Mouse (Mus musculus) midbrain, postnatal 0 days (tissue): ENCODE results near the gene Xpnpep1. TPM values are rescaled to one million over a fixed set of nuclear protein-coding genes. Genes with fewer than 3 reads are reported as not detected.
A peak's percentile ranks its signal among the peaks of the same experiment; 100 is the strongest.

Source experiments
- ATAC-seq: fragments of 200-750 bp; cut with Nextera tagmentation; 2 replicates; pipeline ENCODE4 v1.8.0; 2017; ENCODE audit warnings: moderate number of reproducible peaks, mild to moderate bottlenecking, moderate TSS enrichment, moderate library complexity; ENCODE audit not compliant: low FRiP score
- DNase-seq: peaks from one replicate; pipeline ENCODE4 v3.0.0-alpha.2; 2015; ENCODE audit warnings: low spot score
- H3K27ac ChIP-seq: fragments of 300-500 bp; sonication (generic); 2 replicates; pipeline ENCODE4 v1.5.1; 2014; ENCODE audit warnings: low read depth, mild to moderate bottlenecking, low read length, mixed read lengths
- H3K27me3 ChIP-seq: fragments of 300-500 bp; sonication (generic); 2 replicates; pipeline ENCODE4 v1.6.1; 2014; ENCODE audit warnings: low read length, control low read depth, mixed read lengths; ENCODE audit not compliant: insufficient read depth
- H3K36me3 ChIP-seq: fragments of 300-500 bp; sonication (generic); 2 replicates; pipeline ENCODE4 v1.6.1; 2014; ENCODE audit warnings: low read length, control low read depth, mixed read lengths; ENCODE audit not compliant: insufficient read depth
- H3K4me1 ChIP-seq: fragments of 300-500 bp; sonication (generic); 2 replicates; pipeline ENCODE4 v1.6.1; 2014; ENCODE audit warnings: mild to moderate bottlenecking, control low read depth, antibody characterized with exemption, low read length, mixed read lengths; ENCODE audit not compliant: insufficient read depth
- H3K4me2 ChIP-seq: fragments of 300-500 bp; sonication (generic); 2 replicates; pipeline ENCODE4 v1.6.1; 2014; ENCODE audit warnings: low read depth, mild to moderate bottlenecking, low read length, mixed read lengths; ENCODE audit not compliant: poor library complexity, severe bottlenecking
- H3K4me3 ChIP-seq: fragments of 300-500 bp; sonication (generic); 2 replicates; pipeline ENCODE4 v1.5.1; 2014; ENCODE audit warnings: low read depth, mild to moderate bottlenecking, low read length, moderate library complexity
- H3K9ac ChIP-seq: fragments of 300-500 bp; sonication (generic); replicated peaks from 2 replicates; pipeline ENCODE4 v1.6.1; 2014; ENCODE audit warnings: mild to moderate bottlenecking, low read length, moderate library complexity, mixed read lengths; ENCODE audit not compliant: poor library complexity, severe bottlenecking
- H3K9me3 ChIP-seq: fragments of 300-500 bp; sonication (generic); 2 replicates; pipeline ENCODE4 v1.6.1; 2016; ENCODE audit warnings: low read length, control low read depth
- CTCF ChIP-seq: IDR thresholded peaks from 2 replicates; pipeline ENCODE4 v1.5.1; 2016; ENCODE audit warnings: antibody characterized with exemption, mild to moderate bottlenecking
- WGBS: fragments of 180-500 bp; shearing (Covaris S2); extraction: QIAGEN DNeasy Blood & Tissue Kit; methylation state at CpG from one replicate; pipeline ENCODE4 v1.1.7; 2014; 5-methylcytosine and 5-hydroxymethylcytosine counted together
- polyA plus RNA-seq: library from polyadenylated mRNA; unstranded; fragments of >200 nt; fragmentation: Nextera tagmentation; extraction: Ambion mirVana; gene quantifications from 2 replicates; pipeline ENCODE4 v1.2.1, GENCODE M21; 2015
- total RNA-seq: library from RNA; depleted of rRNA; stranded (reverse); fragments of >200 nt; gene quantifications from 2 replicates; pipeline ENCODE4 v1.2.3, GENCODE M21; 2014

The Xpnpep1 gene
- total and polyA plus RNA-seq, 2 experiments from 2014 or later, result 91.0 to 110 TPM

GRCm38 (mm10) chr19:53081339-53081738 lies 41.3 kb upstream of the Xpnpep1 start:
- DNase-seq (no peak), ATAC-seq (no peak)
- Histone ChIP-seq H3K27ac (no peak overlapping the region), H3K4me1 (no peaks in the 10 kb centered on the region), H3K27me3 (no peaks in the 10 kb centered on the region), H3K9ac (no peak overlapping the region), H3K9me3 (no peaks in the 10 kb centered on the region), H3K4me2 (no peak overlapping the region), H3K36me3 (no peaks in the 10 kb centered on the region), H3K4me3 (no peak overlapping the region)
- WGBS, result 86% methylated on average over 3 of the region's 3 CpGs
- TF ChIP-seq CTCF, result no peak

GRCm38 (mm10) chr19:53080921-53081320 lies 40.9 kb upstream of the Xpnpep1 start:
- H3K4me1 ChIP-seq, result no peaks in the 10 kb centered on the region
- H3K4me2 ChIP-seq, result no peak overlapping the region
- DNase-seq (no peak), ATAC-seq (no peak)
- no peak overlapping the region for H3K4me3 ChIP-seq
- no peaks in the 10 kb centered on the region for H3K9me3 ChIP-seq
- TF ChIP-seq CTCF, result 0 out of 2 replicates have a peak, but pooled peaks have one; percentile 18
- no peaks in the 10 kb centered on the region for H3K27me3 ChIP-seq
- H3K27ac ChIP-seq, result no peak overlapping the region
- 34% methylated on average over 6 of the region's 6 CpGs for WGBS
- no peak overlapping the region for H3K9ac ChIP-seq
- no peaks in the 10 kb centered on the region for H3K36me3 ChIP-seq

- no peak for TF ChIP-seq CTCF
- Histone ChIP-seq H3K27ac (no peak overlapping the region), H3K4me2 (no peak overlapping the region), H3K27me3 (no peaks in the 10 kb centered on the region), H3K9me3 (no peaks in the 10 kb centered on the region), H3K9ac (no peak overlapping the region), H3K4me1 (no peaks in the 10 kb centered on the region), H3K36me3 (no peaks in the 10 kb centered on the region), H3K4me3 (no peak overlapping the region)
- WGBS, result 81% methylated on average over 3 of the region's 3 CpGs
- DNase-seq, result no peak
- ATAC-seq, result no peak
Measured at GRCm38 (mm10) chr19:53080487-53080886, 40.5 kb upstream of the Xpnpep1 start.

GRCm38 (mm10) chr19:53080026-53080425 lies 40.0 kb upstream of the Xpnpep1 start:
- no peak overlapping the region for H3K27ac ChIP-seq
- no peaks in the 10 kb centered on the region for H3K4me1 ChIP-seq
- DNase-seq, result no peak
- no peak overlapping the region for H3K9ac ChIP-seq
- no peak for TF ChIP-seq CTCF
- H3K27me3 ChIP-seq, result no peaks in the 10 kb centered on the region
- ATAC-seq, result no peak
- 89% methylated on average over 11 of the region's 11 CpGs for WGBS
- no peaks in the 10 kb centered on the region for H3K9me3 ChIP-seq
- no peaks in the 10 kb centered on the region for H3K36me3 ChIP-seq
- H3K4me2 ChIP-seq, result no peak overlapping the region
- H3K4me3 ChIP-seq, result no peak overlapping the region

- TF ChIP-seq CTCF, result no peak
- Histone ChIP-seq H3K4me2 (no peak overlapping the region), H3K4me3 (no peak overlapping the region), H3K36me3 (no peaks in the 10 kb centered on the region), H3K27ac (no peak overlapping the region), H3K9me3 (no peaks in the 10 kb centered on the region), H3K4me1 (no peaks in the 10 kb centered on the region), H3K9ac (no peak overlapping the region), H3K27me3 (no peaks in the 10 kb centered on the region)
- 82% methylated on average over 9 of the region's 9 CpGs for WGBS
- DNase-seq, result no peak
- ATAC-seq, result no peak
Measured at GRCm38 (mm10) chr19:53078271-53079085, 38.5 kb upstream of the Xpnpep1 start.

GRCm38 (mm10) chr19:53077278-53077677 lies 37.3 kb upstream of the Xpnpep1 start:
- Histone ChIP-seq H3K9me3 (no peaks in the 10 kb centered on the region), H3K4me2 (no peak overlapping the region), H3K27me3 (no peaks in the 10 kb centered on the region), H3K36me3 (no peaks in the 10 kb centered on the region), H3K9ac (no peak overlapping the region), H3K4me3 (no peak overlapping the region), H3K27ac (no peak overlapping the region), H3K4me1 (no peaks in the 10 kb centered on the region)
- ATAC-seq (no peak), DNase-seq (no peak)
- no peak for TF ChIP-seq CTCF
- 90% methylated on average over 5 of the region's 5 CpGs for WGBS
